Mouse (Mus musculus): ENCODE results near the gene Sowaha. TPM values are rescaled to one million over a fixed set of nuclear protein-coding genes. Genes with fewer than 3 reads are reported as not detected.
A peak's percentile ranks its signal among the peaks of the same experiment; 100 is the strongest.

The Sowaha gene
- 0.08 and 0.20 TPM in 2 replicates for polyA plus RNA-seq (2014; fragmentation: Nextera tagmentation; extraction: Ambion mirVana)

DNA sequence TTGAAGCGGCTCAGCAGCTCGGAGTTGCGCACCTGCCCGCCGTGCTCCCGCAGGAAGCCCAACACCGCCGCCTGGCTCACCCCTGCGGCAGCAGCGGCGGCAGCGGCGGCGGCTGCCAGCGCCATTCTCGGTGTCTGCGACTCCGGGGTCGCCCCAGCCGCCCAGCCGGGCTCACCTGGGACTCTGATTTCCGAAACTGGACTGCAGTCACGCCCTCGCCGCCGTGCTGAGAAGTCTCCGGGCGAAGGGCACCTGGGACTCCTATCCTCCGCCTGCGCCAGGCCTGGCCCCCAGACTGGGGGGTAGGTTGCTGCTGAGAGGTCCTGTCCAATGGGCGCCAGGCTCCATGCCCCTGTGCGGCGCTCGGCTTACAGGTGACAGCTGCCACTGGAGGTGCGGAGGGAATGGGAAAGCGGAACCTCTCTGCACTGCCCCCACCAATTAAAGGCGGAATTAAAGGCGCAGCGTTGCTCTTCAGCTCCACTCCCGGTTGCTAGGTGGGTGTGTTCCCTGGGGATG, at the start of gene Sowaha, which contains the start of gene Gm9945:
Sowaha (minus strand) TSS at position 492 of the 519 bp plus-strand sequence.
Gm9945 (plus strand) TSS at position 384 of the 519 bp plus-strand sequence.
- Histone ChIP-seq H3K27me3 (ENCODE audit: control insufficient read depth, insufficient read depth, low read length) (peaks cover 43% of the 10 kb centered on the region), H3K4me1 (ENCODE audit: control insufficient read depth, insufficient read depth, low read length) (peaks cover 17% of the 10 kb centered on the region), H3K9ac (ENCODE audit: low read length) (peak within 1 kb of the TSS; percentile 7; the same call in 1 of the 2 replicates), H3K4me2 (ENCODE audit: low read depth, severe bottlenecking) (peak within 1 kb of the TSS; percentile 69), H3K27ac (replicated peaks; ENCODE audit: low read depth, low read length) (no peak within 1 kb of the TSS), H3K4me3 (ENCODE audit: low read depth, low read length) (peak within 1 kb of the TSS; percentile 42), H3K36me3 (ENCODE audit: control insufficient read depth, insufficient read depth, low read length) (no peaks in the 10 kb centered on the region), H3K9me3 (ENCODE audit: control insufficient read depth, low read length) (peaks cover 3% of the 10 kb centered on the region; the same call in 1 of the 2 replicates)
- ATAC-seq (ENCODE audit: insufficient number of reproducible peaks, low FRiP score, low TSS enrichment, low read depth): no peak
- DNase-seq (ENCODE audit: low spot score): no peak
- 6% methylated on average over 38 of the region's 40 CpGs for WGBS

DNA sequence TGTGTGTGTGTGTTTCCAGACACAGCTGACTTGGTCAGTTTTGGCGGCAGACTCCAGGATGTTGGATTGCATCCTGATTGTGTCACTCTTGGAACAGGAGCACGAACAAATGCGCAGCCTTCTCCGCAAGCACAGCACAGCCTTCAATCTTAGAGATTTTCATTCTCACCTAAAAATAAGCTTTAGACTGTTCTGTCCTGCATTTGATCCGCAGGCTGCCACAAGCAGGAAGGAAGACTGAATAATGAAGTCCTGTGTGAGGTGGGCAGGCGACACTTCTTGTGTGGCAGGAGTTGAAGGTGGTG, 49.1 kb upstream of the Sowaha start:
- ATAC-seq (ENCODE audit: insufficient number of reproducible peaks, low FRiP score, low TSS enrichment, low read depth) (no peak), DNase-seq (ENCODE audit: low spot score) (no peak)
- WGBS: 74% methylated on average over 6 of the region's 6 CpGs
- H3K9ac ChIP-seq (ENCODE audit: low read length): no peak overlapping the region
- H3K27ac ChIP-seq (replicated peaks; ENCODE audit: low read depth, low read length): no peak overlapping the region
- no peak overlapping the region for H3K4me3 ChIP-seq (ENCODE audit: low read depth, low read length)
- peaks cover 5% of the 10 kb centered on the region; the same call in 1 of the 2 replicates for H3K4me1 ChIP-seq (ENCODE audit: control insufficient read depth, insufficient read depth, low read length)
- H3K27me3 ChIP-seq (ENCODE audit: control insufficient read depth, insufficient read depth, low read length): no peaks in the 10 kb centered on the region
- no peaks in the 10 kb centered on the region for H3K9me3 ChIP-seq (ENCODE audit: control insufficient read depth, low read length)
- peaks cover 5% of the 10 kb centered on the region for H3K36me3 ChIP-seq (ENCODE audit: control insufficient read depth, insufficient read depth, low read length)
- H3K4me2 ChIP-seq (ENCODE audit: low read depth, severe bottlenecking): no peak overlapping the region

DNA sequence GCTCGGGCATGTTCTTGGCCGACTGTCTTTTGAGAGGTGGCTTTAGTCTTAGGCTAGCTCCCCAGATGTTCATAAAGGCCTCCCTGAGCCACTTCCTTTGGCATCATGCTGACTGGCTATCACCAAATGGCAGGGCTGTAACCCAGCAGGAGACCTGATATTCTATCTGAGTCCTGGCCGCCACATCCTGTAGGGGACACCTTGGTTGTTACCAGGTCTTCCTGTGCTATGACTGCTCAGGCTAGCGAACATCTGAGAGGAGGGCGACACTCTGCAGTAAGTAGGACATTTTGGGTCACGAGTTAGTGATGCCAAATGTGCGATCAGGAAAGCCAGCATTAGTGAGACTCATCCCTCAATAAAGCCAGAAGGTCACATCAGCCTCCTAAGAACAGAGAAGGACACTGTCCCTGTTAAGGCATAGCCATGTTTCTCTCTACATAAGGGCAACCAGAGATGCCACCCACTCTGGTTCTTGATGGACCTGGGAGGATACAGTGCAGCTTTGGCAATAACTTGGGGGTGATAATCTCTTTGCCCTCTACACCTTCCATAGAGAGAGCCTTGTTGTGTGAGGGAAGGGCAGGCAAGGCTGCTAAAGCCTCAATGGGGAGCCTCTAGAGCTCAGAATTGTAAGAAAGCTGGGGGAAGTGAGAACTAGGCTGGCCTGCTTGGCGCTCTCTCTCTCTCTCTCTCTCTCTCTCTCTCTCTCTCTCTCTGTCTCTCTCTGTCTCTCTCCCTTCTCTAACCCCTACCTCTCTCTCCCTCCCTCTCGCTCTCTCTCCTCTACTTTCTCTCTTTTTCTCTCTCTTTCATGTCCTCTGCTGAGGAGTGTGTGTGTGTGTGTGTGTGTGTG, 48.6 kb upstream of the Sowaha start:
- Histone ChIP-seq H3K36me3 (ENCODE audit: control insufficient read depth, insufficient read depth, low read length) (peaks cover 4% of the 10 kb centered on the region), H3K4me3 (ENCODE audit: low read depth, low read length) (no peak overlapping the region), H3K27ac (replicated peaks; ENCODE audit: low read depth, low read length) (no peak overlapping the region), H3K4me2 (ENCODE audit: low read depth, severe bottlenecking) (no peak overlapping the region), H3K9ac (ENCODE audit: low read length) (no peak overlapping the region), H3K9me3 (ENCODE audit: control insufficient read depth, low read length) (no peaks in the 10 kb centered on the region), H3K4me1 (ENCODE audit: control insufficient read depth, insufficient read depth, low read length) (peaks cover 9% of the 10 kb centered on the region; the same call in 1 of the 2 replicates), H3K27me3 (ENCODE audit: control insufficient read depth, insufficient read depth, low read length) (no peaks in the 10 kb centered on the region)
- ATAC-seq (ENCODE audit: insufficient number of reproducible peaks, low FRiP score, low TSS enrichment, low read depth) (no peak), DNase-seq (ENCODE audit: low spot score) (no peak)
- WGBS: 49% methylated on average over 9 of the region's 9 CpGs

DNA sequence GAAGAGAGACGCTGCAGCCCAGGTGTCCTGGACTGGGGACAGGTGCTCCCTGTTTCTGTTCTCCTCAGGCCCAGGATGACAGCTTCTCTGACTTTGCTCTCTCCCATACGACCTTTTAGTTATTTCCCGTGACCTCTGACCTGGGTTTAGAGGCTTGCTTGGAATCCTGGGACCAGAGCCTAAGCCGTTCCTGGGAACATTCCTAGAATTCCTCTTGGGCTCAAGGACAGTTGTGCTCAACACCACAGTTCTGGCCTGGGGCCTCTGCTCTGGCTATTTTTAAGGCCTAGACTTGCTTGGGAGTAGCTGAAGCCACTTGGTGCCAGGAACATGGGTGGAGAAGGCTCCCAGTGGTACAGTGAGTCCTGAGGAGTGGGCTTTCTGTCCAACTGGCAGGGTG, 45.4 kb upstream of the Sowaha start:
- Histone ChIP-seq H3K27ac (replicated peaks; ENCODE audit: low read depth, low read length) (no peak overlapping the region), H3K4me2 (ENCODE audit: low read depth, severe bottlenecking) (no peak overlapping the region), H3K27me3 (ENCODE audit: control insufficient read depth, insufficient read depth, low read length) (no peaks in the 10 kb centered on the region), H3K9ac (ENCODE audit: low read length) (no peak overlapping the region), H3K9me3 (ENCODE audit: control insufficient read depth, low read length) (no peaks in the 10 kb centered on the region), H3K36me3 (ENCODE audit: control insufficient read depth, insufficient read depth, low read length) (no peaks in the 10 kb centered on the region), H3K4me1 (ENCODE audit: control insufficient read depth, insufficient read depth, low read length) (peaks cover 21% of the 10 kb centered on the region), H3K4me3 (ENCODE audit: low read depth, low read length) (no peak overlapping the region)
- no peak for ATAC-seq (ENCODE audit: insufficient number of reproducible peaks, low FRiP score, low TSS enrichment, low read depth)
- no peak for DNase-seq (ENCODE audit: low spot score)
- WGBS: 44% methylated on average over 4 of the region's 4 CpGs

DNA sequence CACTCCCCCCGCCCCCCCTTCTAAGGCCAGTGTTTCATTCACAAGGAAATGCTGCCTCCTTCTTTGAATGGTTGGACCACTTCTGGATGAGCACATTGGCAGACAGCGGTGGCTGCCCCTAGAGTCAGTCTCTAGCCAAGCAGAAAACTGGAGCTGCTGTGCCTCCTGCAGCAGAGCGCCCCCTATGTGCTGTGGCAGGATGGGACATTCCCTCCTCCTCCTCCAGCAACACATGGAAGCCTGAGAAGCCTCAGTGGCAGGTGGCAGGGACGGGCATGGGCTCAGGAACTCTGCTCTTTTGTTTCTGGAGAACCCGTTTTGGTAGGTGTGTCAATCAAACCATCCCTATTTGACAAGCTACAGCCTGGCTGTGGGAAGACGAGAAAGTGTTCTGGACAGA, 44.8 kb upstream of the Sowaha start:
- Histone ChIP-seq H3K4me1 (ENCODE audit: control insufficient read depth, insufficient read depth, low read length) (peaks cover 23% of the 10 kb centered on the region), H3K27ac (replicated peaks; ENCODE audit: low read depth, low read length) (no peak overlapping the region)
- no peak for DNase-seq (ENCODE audit: low spot score)

DNA sequence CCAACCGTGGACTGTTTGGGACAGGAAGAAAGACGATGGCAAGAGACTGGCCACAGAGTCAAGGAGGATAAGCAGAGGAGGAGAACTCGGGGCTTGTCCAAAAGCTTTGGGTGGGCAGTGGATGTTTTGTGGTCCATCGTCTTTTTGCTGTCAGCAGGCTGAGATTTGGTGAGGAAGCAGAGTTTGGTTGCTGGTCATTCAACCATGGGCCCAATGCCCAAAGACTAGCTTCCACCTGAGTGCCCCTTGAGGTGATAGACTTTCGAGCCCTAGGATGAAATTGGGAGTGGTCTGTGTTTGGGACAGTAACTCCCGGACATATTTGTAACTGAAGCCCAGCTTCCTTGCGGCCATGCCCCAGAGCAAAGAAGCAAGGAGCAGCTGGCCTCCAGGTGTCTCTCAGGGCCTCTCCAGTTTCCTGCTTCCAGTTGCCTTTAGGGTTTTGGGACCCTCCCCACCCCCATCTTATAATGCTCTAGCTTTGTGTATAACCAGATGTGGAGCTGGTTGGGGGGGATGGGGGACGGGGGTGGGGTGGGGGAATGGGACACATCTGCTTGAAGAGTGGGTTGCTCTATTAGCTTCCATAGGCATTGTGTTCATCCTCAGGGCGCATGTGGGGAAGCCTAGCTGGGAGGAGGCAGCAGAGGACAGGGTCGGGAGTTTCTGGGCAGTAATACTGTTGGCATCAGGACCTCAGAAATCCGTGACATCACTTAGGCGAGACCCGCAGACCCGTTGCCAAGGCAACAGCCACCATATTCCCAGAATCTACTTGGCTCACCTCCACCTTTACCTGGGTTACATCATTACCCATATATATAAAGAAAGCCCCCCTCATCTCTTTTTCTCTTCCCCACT, 43.7 kb upstream of the Sowaha start:
- DNase-seq (ENCODE audit: low spot score): peak; percentile 61
- 56% methylated on average over 14 of the region's 14 CpGs for WGBS
- H3K4me2 ChIP-seq (ENCODE audit: low read depth, severe bottlenecking): no peak overlapping the region
- H3K4me3 ChIP-seq (ENCODE audit: low read depth, low read length): no peak overlapping the region
- no peak for ATAC-seq (ENCODE audit: insufficient number of reproducible peaks, low FRiP score, low TSS enrichment, low read depth)
- peaks cover 23% of the 10 kb centered on the region for H3K4me1 ChIP-seq (ENCODE audit: control insufficient read depth, insufficient read depth, low read length)
- H3K9ac ChIP-seq (ENCODE audit: low read length): no peak overlapping the region
- H3K36me3 ChIP-seq (ENCODE audit: control insufficient read depth, insufficient read depth, low read length): no peaks in the 10 kb centered on the region
- no peaks in the 10 kb centered on the region for H3K9me3 ChIP-seq (ENCODE audit: control insufficient read depth, low read length)
- H3K27me3 ChIP-seq (ENCODE audit: control insufficient read depth, insufficient read depth, low read length): no peaks in the 10 kb centered on the region
- no peak overlapping the region for H3K27ac ChIP-seq (replicated peaks; ENCODE audit: low read depth, low read length)

More for the DNA sequence above, 44.8 kb upstream of the Sowaha start:
- Histone ChIP-seq H3K4me2 (ENCODE audit: low read depth, severe bottlenecking) (no peak overlapping the region), H3K36me3 (ENCODE audit: control insufficient read depth, insufficient read depth, low read length) (no peaks in the 10 kb centered on the region), H3K27me3 (ENCODE audit: control insufficient read depth, insufficient read depth, low read length) (no peaks in the 10 kb centered on the region), H3K9ac (ENCODE audit: low read length) (no peak overlapping the region), H3K4me3 (ENCODE audit: low read depth, low read length) (no peak overlapping the region), H3K9me3 (ENCODE audit: control insufficient read depth, low read length) (no peaks in the 10 kb centered on the region)
- ATAC-seq (ENCODE audit: insufficient number of reproducible peaks, low FRiP score, low TSS enrichment, low read depth): no peak
- 84% methylated on average over 6 of the region's 6 CpGs for WGBS

DNA sequence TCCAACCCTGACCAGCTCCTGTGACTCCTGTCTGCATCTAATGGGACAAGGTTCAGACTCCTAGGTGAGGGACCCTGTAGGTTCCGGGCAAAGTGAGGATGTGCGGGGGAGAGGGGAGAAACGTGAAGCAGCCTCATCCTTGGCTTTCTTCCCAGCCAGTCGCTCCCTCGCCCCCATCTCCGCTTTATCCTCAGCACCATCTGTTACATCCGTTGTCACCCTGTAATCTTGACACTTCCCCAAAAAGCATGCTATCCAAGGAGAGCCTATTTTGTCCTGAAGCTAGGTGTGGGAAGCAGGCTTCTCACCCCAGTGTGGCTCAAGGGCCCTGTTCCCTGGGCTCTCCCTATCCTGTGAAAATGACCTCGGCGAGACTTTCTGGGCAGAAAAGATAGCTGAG, 42.9 kb upstream of the Sowaha start:
- ATAC-seq (ENCODE audit: insufficient number of reproducible peaks, low FRiP score, low TSS enrichment, low read depth) (no peak), DNase-seq (ENCODE audit: low spot score) (no peak)
- Histone ChIP-seq H3K4me3 (ENCODE audit: low read depth, low read length) (no peak overlapping the region), H3K9ac (ENCODE audit: low read length) (no peak overlapping the region), H3K27me3 (ENCODE audit: control insufficient read depth, insufficient read depth, low read length) (no peaks in the 10 kb centered on the region), H3K9me3 (ENCODE audit: control insufficient read depth, low read length) (no peaks in the 10 kb centered on the region), H3K4me2 (ENCODE audit: low read depth, severe bottlenecking) (no peak overlapping the region), H3K36me3 (ENCODE audit: control insufficient read depth, insufficient read depth, low read length) (no peaks in the 10 kb centered on the region), H3K4me1 (ENCODE audit: control insufficient read depth, insufficient read depth, low read length) (peaks cover 23% of the 10 kb centered on the region), H3K27ac (replicated peaks; ENCODE audit: low read depth, low read length) (no peak overlapping the region)
- 51% methylated on average over 9 of the region's 9 CpGs for WGBS

DNA sequence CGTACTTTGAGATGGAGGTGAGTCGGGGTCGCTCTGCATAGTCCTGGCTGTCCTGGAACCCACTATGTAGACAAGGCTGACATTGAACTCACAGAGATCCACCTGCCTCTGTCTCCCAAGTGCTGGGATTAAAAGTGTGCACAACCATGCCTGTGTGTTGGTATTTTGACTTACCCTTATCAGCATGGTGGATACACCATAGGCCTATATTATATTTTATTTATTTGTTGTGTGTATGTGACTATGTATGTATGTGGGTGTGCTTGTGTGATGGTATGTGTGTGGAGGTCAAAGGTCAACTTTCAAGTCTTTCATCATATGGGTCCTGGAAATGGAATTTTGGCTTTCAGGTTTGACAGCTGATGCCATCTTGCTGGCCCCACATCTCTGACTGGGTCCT, 42.3 kb upstream of the Sowaha start:
- 92% methylated on average over 3 of the region's 3 CpGs for WGBS
- no peak overlapping the region for H3K4me2 ChIP-seq (ENCODE audit: low read depth, severe bottlenecking)
- peaks cover 23% of the 10 kb centered on the region for H3K4me1 ChIP-seq (ENCODE audit: control insufficient read depth, insufficient read depth, low read length)
- ATAC-seq (ENCODE audit: insufficient number of reproducible peaks, low FRiP score, low TSS enrichment, low read depth) (no peak), DNase-seq (ENCODE audit: low spot score) (no peak)
- no peak overlapping the region for H3K9ac ChIP-seq (ENCODE audit: low read length)
- H3K27me3 ChIP-seq (ENCODE audit: control insufficient read depth, insufficient read depth, low read length): no peaks in the 10 kb centered on the region
- no peak overlapping the region for H3K27ac ChIP-seq (replicated peaks; ENCODE audit: low read depth, low read length)
- H3K36me3 ChIP-seq (ENCODE audit: control insufficient read depth, insufficient read depth, low read length): no peaks in the 10 kb centered on the region
- H3K4me3 ChIP-seq (ENCODE audit: low read depth, low read length): no peak overlapping the region
- no peaks in the 10 kb centered on the region for H3K9me3 ChIP-seq (ENCODE audit: control insufficient read depth, low read length)
